Mouse (Mus musculus) MEL (cell line): ENCODE measurements at regions not wholly inside any gene's neighbourhood (a gene's known extent, or its start where the extent isn't known, plus 50 kb on each side); places are given as distances from the start of the nearest gene placed in this dataset.

Source experiments
- DNase-seq: peaks from one replicate; pipeline ENCODE4 v3.0.0; 2011; ENCODE audit warnings: low read depth, low spot score
- H3K27ac ChIP-seq: 2 replicates; pipeline ENCODE4 v1.5.1; 2012; ENCODE audit warnings: low read depth, mild to moderate bottlenecking, control low read depth, low read length, moderate library complexity; ENCODE audit not compliant: control insufficient read depth
- H3K27me3 ChIP-seq, 2 experiments: fragments of 150-350 bp in 1 of 2; sonication (generic) in 1 of 2; 2 replicates each; pipeline ENCODE4 v1.6.1; 2012; ENCODE audit warnings: low read length in 2 of 2, mild to moderate bottlenecking in 2 of 2, improper control_type of control experiment in 1 of 2, moderate library complexity in 1 of 2; ENCODE audit not compliant: insufficient read depth in 2 of 2, control insufficient read depth in 1 of 2
- H3K36me3 ChIP-seq, 2 experiments: 2 replicates each; pipeline ENCODE4 v1.6.1; 2012 to 2014; ENCODE audit warnings: low read length in 2 of 2, improper control_type of control experiment in 1 of 2, inconsistent platforms in 1 of 2, mild to moderate bottlenecking in 1 of 2; ENCODE audit not compliant: insufficient read depth in 2 of 2, control insufficient read depth in 1 of 2
- H3K4me1 ChIP-seq, 2 experiments: fragments of 150-350 bp in 1 of 2; sonication (generic) in 1 of 2; 2 replicates each; pipeline ENCODE4 v1.6.1; 2012; ENCODE audit warnings: low read length in 2 of 2, improper control_type of control experiment in 1 of 2, mild to moderate bottlenecking in 1 of 2; ENCODE audit not compliant: insufficient read depth in 2 of 2, control insufficient read depth in 1 of 2
- H3K4me3 ChIP-seq, 2 experiments: fragments of 150-350 bp in 1 of 2; sonication (generic) in 1 of 2; 2 replicates each; pipeline ENCODE4 v1.5.1; 2012; ENCODE audit warnings: low read depth in 2 of 2, low read length in 2 of 2, mild to moderate bottlenecking in 2 of 2, moderate library complexity in 2 of 2, control low read depth in 1 of 2, improper control_type of control experiment in 1 of 2; ENCODE audit not compliant: control insufficient read depth in 1 of 2, insufficient read depth in 1 of 2
- H3K79me2 ChIP-seq: 2 replicates; pipeline ENCODE4 v1.6.1; 2012; ENCODE audit warnings: mild to moderate bottlenecking, low read length, moderate library complexity; ENCODE audit not compliant: control insufficient read depth, poor library complexity, insufficient read depth
- H3K9ac ChIP-seq: 2 replicates; pipeline ENCODE4 v1.6.1; 2012; ENCODE audit warnings: low read depth, mild to moderate bottlenecking, control low read depth, low read length, moderate library complexity; ENCODE audit not compliant: control insufficient read depth, poor library complexity, severe bottlenecking
- H3K9me3 ChIP-seq: fragments of 150-350 bp; sonication (generic); replicated peaks from 2 replicates; pipeline ENCODE4 v1.6.1; 2012; ENCODE audit warnings: mild to moderate bottlenecking, low read length, improper control_type of control experiment, moderate library complexity; ENCODE audit not compliant: insufficient read depth
- E2F4 ChIP-seq: IDR thresholded peaks from 2 replicates; pipeline ENCODE4 v1.6.1; 2011; ENCODE audit warnings: low read depth, low read length, improper control_type of control experiment, borderline replicate concordance
- ELF1 ChIP-seq: IDR thresholded peaks from 2 replicates; pipeline ENCODE4 v1.6.1; 2014; ENCODE audit warnings: low read depth, mild to moderate bottlenecking, inconsistent platforms, low read length, improper control_type of control experiment, moderate library complexity
- EP300 ChIP-seq, 2 experiments: IDR thresholded peaks; 2 replicates each; pipeline ENCODE4 v1.6.1; 2011; ENCODE audit warnings: improper control_type of control experiment in 2 of 2, low read length in 2 of 2, low read depth in 1 of 2, mild to moderate bottlenecking in 1 of 2
- ETS1 ChIP-seq: IDR thresholded peaks from 2 replicates; pipeline ENCODE4 v1.6.1; 2012; ENCODE audit warnings: low read depth, mild to moderate bottlenecking, inconsistent platforms, low read length, improper control_type of control experiment, moderate library complexity
- GABPA ChIP-seq: IDR thresholded peaks from 2 replicates; pipeline ENCODE4 v1.6.1; 2012; ENCODE audit warnings: low read depth, mild to moderate bottlenecking, inconsistent platforms, low read length, improper control_type of control experiment, moderate library complexity
- JUND ChIP-seq: IDR thresholded peaks from 2 replicates; pipeline ENCODE4 v1.6.1; 2011; ENCODE audit warnings: low read depth, mild to moderate bottlenecking, improper control_type of control experiment, low read length
- MXI1 ChIP-seq: IDR thresholded peaks from 2 replicates; pipeline ENCODE4 v1.6.1; 2011; ENCODE audit warnings: mild to moderate bottlenecking, low read depth, low read length, improper control_type of control experiment
- MYB ChIP-seq: IDR thresholded peaks from 2 replicates; pipeline ENCODE4 v1.6.1; 2011; ENCODE audit warnings: mild to moderate bottlenecking, low read depth, low read length, improper control_type of control experiment
- NRF1 ChIP-seq: IDR thresholded peaks from 2 replicates; pipeline ENCODE4 v1.6.1; 2014; ENCODE audit warnings: low read depth, mild to moderate bottlenecking, inconsistent platforms, low read length, improper control_type of control experiment, moderate library complexity; ENCODE audit not compliant: poor library complexity, insufficient read depth, severe bottlenecking
- POLR2AphosphoS2 ChIP-seq: IDR thresholded peaks from 2 replicates; pipeline ENCODE4 v1.6.1; 2011; ENCODE audit warnings: low read length, improper control_type of control experiment
- POLR2AphosphoS5 ChIP-seq: IDR thresholded peaks from 2 replicates; pipeline ENCODE4 v1.6.1; 2012; ENCODE audit warnings: low read depth, borderline replicate concordance, mild to moderate bottlenecking, inconsistent platforms, low read length, moderate library complexity, mixed read lengths
- RAD21 ChIP-seq: IDR thresholded peaks from 2 replicates; pipeline ENCODE4 v1.6.1; 2011; ENCODE audit warnings: mild to moderate bottlenecking, low read depth, low read length, improper control_type of control experiment
- TBP ChIP-seq: IDR thresholded peaks from 2 replicates; pipeline ENCODE4 v1.8.0; 2011; ENCODE audit warnings: low read depth, low read length, improper control_type of control experiment
- TCF12 ChIP-seq: IDR thresholded peaks from 2 replicates; pipeline ENCODE4 v1.6.1; 2014; ENCODE audit warnings: low read depth, mild to moderate bottlenecking, inconsistent platforms, low read length, improper control_type of control experiment, moderate library complexity
- UBTF ChIP-seq: IDR thresholded peaks from 2 replicates; pipeline ENCODE4 v1.6.1; 2012; ENCODE audit warnings: low read depth, mild to moderate bottlenecking, inconsistent platforms, low read length, improper control_type of control experiment, moderate library complexity, borderline replicate concordance; ENCODE audit not compliant: insufficient read depth
- USF1 ChIP-seq: IDR thresholded peaks from 2 replicates; pipeline ENCODE4 v1.6.1; 2014; ENCODE audit warnings: low read depth, mild to moderate bottlenecking, inconsistent platforms, low read length, improper control_type of control experiment, moderate library complexity
- USF2 ChIP-seq, 2 experiments: IDR thresholded peaks; 2 replicates each; pipeline ENCODE4 v1.6.1; 2011 to 2012; ENCODE audit warnings: improper control_type of control experiment in 2 of 2, low read length in 2 of 2, borderline replicate concordance in 1 of 2, inconsistent platforms in 1 of 2, low read depth in 1 of 2, mild to moderate bottlenecking in 1 of 2; ENCODE audit not compliant: insufficient read depth in 1 of 2
- ZC3H11A ChIP-seq: IDR thresholded peaks from 2 replicates; pipeline ENCODE4 v1.6.1; 2012; ENCODE audit warnings: low read depth, mild to moderate bottlenecking, inconsistent platforms, low read length, improper control_type of control experiment
- ZKSCAN1 ChIP-seq: IDR thresholded peaks from 2 replicates; pipeline ENCODE4 v1.6.1; 2012; ENCODE audit warnings: low read depth, mild to moderate bottlenecking, inconsistent platforms, low read length, improper control_type of control experiment, moderate library complexity
- ZMIZ1 ChIP-seq: IDR thresholded peaks from 2 replicates; pipeline ENCODE4 v1.6.1; 2012; ENCODE audit warnings: low read depth, mild to moderate bottlenecking, inconsistent platforms, low read length, improper control_type of control experiment, moderate library complexity

- H3K4me1 ChIP-seq, result no peaks in the 10 kb centered on the region
- no peak overlapping the region for H3K27ac ChIP-seq
- H3K27me3 ChIP-seq, result no peaks in the 10 kb centered on the region
- no peak overlapping the region for H3K4me3 ChIP-seq
- no peaks in the 10 kb centered on the region for H3K36me3 ChIP-seq
- no peaks in the 10 kb centered on the region for H3K79me2 ChIP-seq
- DNase-seq, result no peak
- TF ChIP-seq ZKSCAN1, result no peak
- TF ChIP-seq ZC3H11A, result no peak
- no peak for TF ChIP-seq UBTF
- no peak for TF ChIP-seq ZMIZ1
- TF ChIP-seq USF1, result no peak
- TF ChIP-seq RAD21, result no peak
- TF ChIP-seq NRF1, result no peak
- no peak for TF ChIP-seq GABPA
- no peak for TF ChIP-seq MXI1
- no peak for TF ChIP-seq USF2 (IDR thresholded peaks at IDR 0.05; ENCODE audit: borderline replicate concordance in 1 of 2, insufficient read depth in 1 of 2, low read depth in 1 of 2, low read length in 2 of 2)
- TF ChIP-seq ELF1, result no peak
- TF ChIP-seq JUND, result no peak
- no peak overlapping the region for H3K9ac ChIP-seq
- H3K9me3 ChIP-seq, result no peaks in the 10 kb centered on the region
Observed at GRCm38 (mm10) chr4:55716161-55716651, 183.9 kb upstream of the Klf4 start.

DNA sequence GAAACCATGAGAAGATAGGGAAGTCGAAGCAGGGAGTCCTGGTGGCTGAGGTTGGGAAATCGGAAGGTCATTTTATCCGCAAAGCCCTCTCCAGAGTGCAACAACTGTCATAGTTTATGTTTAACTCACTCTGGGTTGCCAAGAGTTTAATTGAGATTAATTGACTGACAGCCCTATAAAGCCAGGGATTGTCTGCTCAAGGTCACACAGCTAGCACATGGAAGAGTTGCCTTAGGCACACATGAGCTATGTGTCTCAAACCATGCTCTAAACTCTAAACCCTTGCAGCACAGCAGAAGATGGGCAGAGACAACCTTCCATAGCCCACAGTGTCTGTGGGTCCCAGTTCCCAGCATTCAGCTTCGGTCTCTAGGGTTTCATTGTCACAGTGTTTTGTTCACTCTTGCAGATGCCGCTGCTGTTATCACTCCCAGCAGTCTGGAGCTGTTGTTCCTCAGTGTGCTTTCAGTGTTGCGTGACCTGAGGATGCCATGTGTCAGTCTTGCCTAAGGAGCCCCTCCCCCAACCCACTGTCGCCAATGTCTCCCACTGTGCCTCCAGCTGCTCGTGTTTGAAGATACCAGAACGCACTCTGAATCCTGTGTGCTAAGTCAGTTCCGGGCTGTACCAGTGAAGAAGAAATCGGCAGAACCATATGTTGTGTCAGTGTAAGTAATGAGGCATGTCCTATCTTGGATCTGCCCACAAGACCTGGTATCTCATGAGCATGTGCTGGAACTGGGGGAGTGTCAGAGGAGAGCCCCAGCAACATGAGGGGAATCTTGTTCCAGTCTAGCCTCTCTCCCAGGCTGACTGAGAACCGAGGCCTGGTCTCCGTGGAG is 179.5 kb upstream of the Klf4 start:
- no peak for TF ChIP-seq E2F4
- TF ChIP-seq POLR2AphosphoS2, result no peak
- TF ChIP-seq POLR2AphosphoS5, result no peak
- TF ChIP-seq EP300 (IDR thresholded peaks at IDR 0.05; ENCODE audit: low read depth in 1 of 2, low read length in 2 of 2), result no peak
- no peak for TF ChIP-seq TBP
- no peak for TF ChIP-seq MXI1
- TF ChIP-seq MYB, result no peak
- TF ChIP-seq ELF1, result no peak
- no peak for TF ChIP-seq ETS1
- no peak for TF ChIP-seq TCF12
- Histone ChIP-seq H3K79me2 (no peaks in the 10 kb centered on the region), H3K4me3 (no peak overlapping the region), H3K9me3 (no peaks in the 10 kb centered on the region), H3K4me1 (no peaks in the 10 kb centered on the region), H3K36me3 (no peaks in the 10 kb centered on the region), H3K27ac (no peak overlapping the region), H3K9ac (no peak overlapping the region), H3K27me3 (no peaks in the 10 kb centered on the region)
- no peak for DNase-seq
